Mouse (Mus musculus) testis, adult 2 months (tissue): ENCODE results near the gene Setx.

Experiments used
- CTCF ChIP-seq: fragments of 200-500 bp; IDR thresholded peaks from 2 replicates; pipeline ENCODE4 v1.5.1; 2012; ENCODE audit warnings: low read depth, mild to moderate bottlenecking, inconsistent platforms, low read length, moderate library complexity; ENCODE audit not compliant: control insufficient read depth, insufficient read depth, insufficient replicate concordance
- POLR2A ChIP-seq: fragments of 200-500 bp; IDR thresholded peaks from 2 replicates; pipeline ENCODE4 v1.6.1; 2012; ENCODE audit warnings: low read depth, mild to moderate bottlenecking, inconsistent platforms, low read length, moderate library complexity; ENCODE audit not compliant: control insufficient read depth

GRCm38 (mm10) chr2:29124936-29125701 is 1.1 kb downstream of the Setx start:
- TF ChIP-seq POLR2A = peak; percentile 70
- TF ChIP-seq CTCF = no peak
